Mouse (Mus musculus) midbrain, embryonic 15.5 days (tissue): ENCODE measurements around the gene Nop56. TPM values are rescaled to one million over a fixed set of nuclear protein-coding genes. Genes with fewer than 3 reads are reported as not detected.

Experiments used
- ATAC-seq: fragments of 200-750 bp; cut with Nextera tagmentation; replicated peaks from 2 replicates; pipeline ENCODE4 v1.8.0; 2017; ENCODE audit warnings: moderate TSS enrichment
- H3K27ac ChIP-seq: fragments of 300-500 bp; sonication (generic); 2 replicates; pipeline ENCODE4 v1.5.1; 2015; ENCODE audit warnings: mild to moderate bottlenecking, inconsistent platforms
- H3K27me3 ChIP-seq: fragments of 300-500 bp; sonication (generic); replicated peaks from 2 replicates; pipeline ENCODE4 v1.6.1; 2015; ENCODE audit warnings: inconsistent platforms
- H3K36me3 ChIP-seq: fragments of 300-500 bp; sonication (generic); replicated peaks from 2 replicates; pipeline ENCODE4 v1.6.1; 2015; ENCODE audit warnings: inconsistent platforms
- H3K4me1 ChIP-seq: fragments of 300-500 bp; sonication (generic); 2 replicates; pipeline ENCODE4 v1.6.1; 2015; ENCODE audit warnings: inconsistent platforms
- H3K4me2 ChIP-seq: fragments of 300-500 bp; sonication (generic); 2 replicates; pipeline ENCODE4 v1.6.1; 2015; ENCODE audit warnings: inconsistent platforms, mild to moderate bottlenecking, moderate library complexity
- H3K4me3 ChIP-seq: fragments of 300-500 bp; sonication (generic); 2 replicates; pipeline ENCODE4 v1.5.1; 2015; ENCODE audit warnings: mild to moderate bottlenecking, inconsistent platforms
- H3K9ac ChIP-seq: fragments of 300-500 bp; sonication (generic); 2 replicates; pipeline ENCODE4 v1.6.1; 2015; ENCODE audit warnings: mild to moderate bottlenecking, inconsistent platforms
- H3K9me3 ChIP-seq: fragments of 300-500 bp; sonication (generic); 2 replicates; pipeline ENCODE4 v1.6.1; 2016; ENCODE audit warnings: inconsistent platforms
- WGBS: fragments of 180-500 bp; shearing (Covaris S2); methylation state at CpG from one replicate; pipeline ENCODE4 v1.1.7; 2015; ENCODE audit warnings: mixed read lengths; 5-methylcytosine and 5-hydroxymethylcytosine counted together
- polyA plus RNA-seq: library from polyadenylated mRNA; unstranded; fragments of >200 nt; fragmentation: Nextera tagmentation; extraction: Ambion mirVana; gene quantifications from 2 replicates; pipeline ENCODE4 v1.2.1, GENCODE M21; 2015

Nop56 gene
- polyA plus RNA-seq, 1 experiment from 2014 or later, result 237 TPM

DNA sequence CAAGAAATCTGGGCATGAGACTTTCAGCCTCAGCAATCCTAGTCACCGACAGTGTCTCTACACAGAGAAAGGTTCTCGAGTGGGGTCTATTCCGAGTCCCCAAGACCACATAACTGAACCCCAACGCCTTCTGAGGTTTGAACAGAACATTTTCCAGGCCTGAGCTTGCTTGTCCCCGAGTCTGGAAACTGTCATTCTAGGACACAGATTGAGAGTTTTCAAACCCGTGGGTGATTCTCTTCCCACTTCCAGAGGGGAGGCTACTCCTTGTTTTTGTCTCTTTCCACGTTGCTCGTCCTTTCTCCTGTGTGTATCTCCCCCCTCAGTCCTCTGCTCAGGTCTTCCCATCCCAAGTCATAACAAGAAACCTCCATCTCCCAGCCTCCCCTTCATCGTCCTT, 23.4 kb downstream of the Nop56 start:
- WGBS, result 86% methylated on average over 9 of the region's 9 CpGs
- Histone ChIP-seq H3K4me3 (no peak overlapping the region), H3K27me3 (no peaks in the 10 kb centered on the region; the same call in 1 of the 2 replicates), H3K27ac (no peak overlapping the region), H3K36me3 (no peaks in the 10 kb centered on the region), H3K4me1 (peaks cover 31% of the 10 kb centered on the region), H3K9ac (no peak overlapping the region), H3K4me2 (no peak overlapping the region), H3K9me3 (no peaks in the 10 kb centered on the region)
- ATAC-seq, result no peak

DNA sequence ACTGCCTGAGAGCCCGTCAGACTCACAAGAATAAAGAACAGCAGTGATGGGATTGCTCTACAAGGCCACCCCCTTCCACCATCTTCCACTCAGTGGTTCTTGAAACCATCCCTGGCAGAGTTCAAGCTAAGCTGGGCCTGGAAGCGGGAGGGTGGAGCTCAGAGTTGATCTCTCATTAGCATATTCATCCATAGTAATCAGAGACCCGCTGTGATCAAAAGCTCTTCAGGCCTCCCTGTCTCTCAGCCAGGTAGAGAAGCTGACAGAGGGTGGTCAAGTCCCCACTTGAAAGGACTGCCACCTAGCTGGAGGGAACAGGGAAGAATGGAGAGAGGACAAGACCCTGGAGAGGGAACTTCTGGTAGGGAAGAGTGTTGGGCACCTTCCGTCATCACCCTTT, 28.8 kb downstream of the Nop56 start:
- Histone ChIP-seq H3K36me3 (no peaks in the 10 kb centered on the region; the same call in 1 of the 2 replicates), H3K27ac (no peak overlapping the region), H3K4me3 (no peak overlapping the region), H3K9me3 (no peaks in the 10 kb centered on the region), H3K4me1 (no peaks in the 10 kb centered on the region), H3K4me2 (no peak overlapping the region), H3K9ac (no peak overlapping the region), H3K27me3 (no peaks in the 10 kb centered on the region)
- no peak for ATAC-seq
- 50% methylated on average over 4 of the region's 4 CpGs for WGBS

DNA sequence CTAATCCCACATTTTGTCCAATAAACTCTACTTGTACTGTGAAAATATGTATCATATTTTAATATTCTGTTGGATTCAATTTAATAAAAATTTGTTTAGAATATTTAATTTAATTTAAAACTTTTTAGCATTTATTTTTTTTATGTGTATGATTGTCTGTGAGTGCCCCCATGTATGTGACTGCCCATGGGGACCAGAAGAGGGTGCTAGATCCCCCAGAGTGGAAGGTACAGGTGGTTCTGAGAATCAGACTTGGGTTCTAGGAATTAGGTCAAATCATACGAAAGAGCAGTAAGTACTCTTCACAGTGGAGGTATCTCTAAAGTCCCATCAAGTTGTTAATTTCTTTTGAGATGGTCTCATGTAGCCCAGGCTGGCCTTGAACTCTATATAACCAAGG, 52.8 kb downstream of the Nop56 start:
- ATAC-seq, result no peak
- Histone ChIP-seq H3K4me3 (no peak overlapping the region), H3K4me1 (no peaks in the 10 kb centered on the region), H3K9me3 (no peaks in the 10 kb centered on the region), H3K27me3 (no peaks in the 10 kb centered on the region), H3K4me2 (no peak overlapping the region), H3K9ac (no peak overlapping the region), H3K36me3 (no peaks in the 10 kb centered on the region), H3K27ac (no peak overlapping the region)
- 67% methylated on average over 1 of the region's 1 CpGs for WGBS

Other genes with a start within 250 kb of the Nop56 start
- 0.48 and 0.98 TPM in 2 replicates for gene Tgm6, start 162.0 kb upstream of the Nop56 start, polyA plus RNA-seq
- 313 and 342 TPM in 2 replicates for gene Snrpb, start 95.0 kb upstream of the Nop56 start, polyA plus RNA-seq
- gene Tmc2, start 79.2 kb upstream of the Nop56 start, polyA plus RNA-seq, result not detected in 2 replicates
- 184 and 188 TPM in 2 replicates for gene Idh3b, start 10.1 kb downstream of the Nop56 start, polyA plus RNA-seq
- 5.8 and 6.3 TPM in 2 replicates for gene Ebf4, start 20.7 kb downstream of the Nop56 start, polyA plus RNA-seq
- gene Cpxm1, start 123.1 kb downstream of the Nop56 start, polyA plus RNA-seq, result 21.2 and 27.5 TPM in 2 replicates
- gene Gm28372, start 130.8 kb downstream of the Nop56 start, polyA plus RNA-seq, result 0.28 and 0.29 TPM in 2 replicates
- 0.69 TPM in 1 of 2 replicates, not detected in the other for gene 1700020A23Rik, start 130.8 kb downstream of the Nop56 start, polyA plus RNA-seq
- gene Tmem239, start 132.0 kb downstream of the Nop56 start, polyA plus RNA-seq, result 0.22 TPM in 1 of 2 replicates, not detected in the other
- gene Vps16, start 149.9 kb downstream of the Nop56 start, polyA plus RNA-seq, result 108 and 111 TPM in 2 replicates
- gene Pced1a, start 150.3 kb downstream of the Nop56 start, polyA plus RNA-seq, result 13.4 and 16.1 TPM in 2 replicates
- 136 and 142 TPM in 2 replicates for gene Ptpra, start 175.8 kb downstream of the Nop56 start, polyA plus RNA-seq